ENCODE assay signal across 8 mouse cellular contexts in genomic region chr1:133385506-133385905, GRCm38 (mm10). TPM values are rescaled to one million over a fixed set of nuclear protein-coding genes. Genes with fewer than 3 reads are reported as not detected.
DNase-seq lines count a peak whose midpoint lies in the region; ATAC-seq lines count a peak whose summit lies in the region.

No protein-coding gene starts in this region.

- H3K27me3 ChIP-seq in hindbrain, embryonic 16.5 days (replicated peaks; ENCODE audit: control insufficient read depth, insufficient read depth, low read length) = no peaks in the 10 kb centered on the region
- H3K27me3 ChIP-seq in limb, embryonic 11.5 days (ENCODE audit: control insufficient read depth, insufficient read depth, low read length) = no peaks in the 10 kb centered on the region
- H3K27me3 ChIP-seq in midbrain, embryonic 12.5 days = peaks cover 7% of the 10 kb centered on the region; the same call in 1 of the 2 replicates
- no peaks in the 10 kb centered on the region for H3K27me3 ChIP-seq in splenic B cell, adult 2 months (ENCODE audit: control insufficient read depth, insufficient read depth, low read length, poor library complexity, severe bottlenecking)

- H3K27ac ChIP-seq in hindbrain, embryonic 16.5 days (ENCODE audit: low read depth, low read length) = no peak overlapping the region
- no peak overlapping the region for H3K27ac ChIP-seq in limb, embryonic 11.5 days (replicated peaks; ENCODE audit: low read depth, low read length)
- peak overlapping the region; percentile 72 for H3K27ac ChIP-seq in midbrain, embryonic 12.5 days (replicated peaks)

- peak overlapping the region; percentile 27 for H3K4me2 ChIP-seq in hindbrain, embryonic 16.5 days (ENCODE audit: low read length)
- H3K4me2 ChIP-seq in limb, embryonic 11.5 days (ENCODE audit: low read depth, severe bottlenecking) = no peak overlapping the region
- H3K4me2 ChIP-seq in midbrain, embryonic 12.5 days (replicated peaks) = peak overlapping the region; percentile 29

- H3K9ac ChIP-seq in hindbrain, embryonic 16.5 days (ENCODE audit: low read depth, low read length) = peak overlapping the region; percentile 45
- peak overlapping the region; percentile 23; the same call in 1 of the 2 replicates for H3K9ac ChIP-seq in limb, embryonic 11.5 days (ENCODE audit: low read length)
- peak overlapping the region; percentile 47; the same call in 1 of the 2 replicates for H3K9ac ChIP-seq in midbrain, embryonic 12.5 days (replicated peaks)

- ATAC-seq in hindbrain, embryonic 16.5 days = peak; percentile 19; the same call in 1 of the 2 replicates
- ATAC-seq in limb, embryonic 11.5 days (ENCODE audit: insufficient number of reproducible peaks, low FRiP score, low TSS enrichment, low read depth) = peak; percentile 22; the same call in 1 of the 2 replicates
- ATAC-seq in midbrain, embryonic 12.5 days (ENCODE audit: low FRiP score, low read depth) = peak; percentile 25; the same call in 1 of the 2 replicates

- peak overlapping the region; percentile 6; the same call in 1 of the 2 replicates for H3K4me3 ChIP-seq in hindbrain, embryonic 16.5 days (ENCODE audit: low read length)
- H3K4me3 ChIP-seq in limb, embryonic 11.5 days (ENCODE audit: low read depth, low read length) = no peak overlapping the region
- peak overlapping the region; percentile 19; the same call in 1 of the 2 replicates for H3K4me3 ChIP-seq in midbrain, embryonic 12.5 days

- H3K4me1 ChIP-seq in hindbrain, embryonic 16.5 days (ENCODE audit: control insufficient read depth, insufficient read depth, low read depth, low read length) = peaks cover 12% of the 10 kb centered on the region
- no peaks in the 10 kb centered on the region for H3K4me1 ChIP-seq in limb, embryonic 11.5 days (ENCODE audit: control insufficient read depth, insufficient read depth, low read length)
- H3K4me1 ChIP-seq in midbrain, embryonic 12.5 days = peaks cover 35% of the 10 kb centered on the region

- DNase-seq in right cerebral cortex, adult 2 months (ENCODE audit: low spot score in 2 of 2) = peak; percentile 63 to 65
- no peak for DNase-seq in right cerebral cortex, adult 18-20 months
- DNase-seq in cerebellum, postnatal 25 days = peak; percentile 50 to 65
- DNase-seq in gastrocnemius, adult 18-20 months (ENCODE audit: low spot score) = peak; percentile 74
- peak; percentile 87 for DNase-seq in limb, embryonic 11.5 days (ENCODE audit: low spot score)
- peak; percentile 77 for DNase-seq in splenic B cell, adult 2 months (ENCODE audit: low read depth, low spot score)

- 38% methylated on average over 9 of the region's 9 CpGs for WGBS in hindbrain, embryonic 16.5 days
- 39% methylated on average over 9 of the region's 9 CpGs for WGBS in limb, embryonic 11.5 days
- 35% methylated on average over 9 of the region's 9 CpGs for WGBS in midbrain, embryonic 12.5 days

- no peaks in the 10 kb centered on the region for H3K9me3 ChIP-seq in hindbrain, embryonic 16.5 days (ENCODE audit: control insufficient read depth, low read length)
- no peaks in the 10 kb centered on the region for H3K9me3 ChIP-seq in limb, embryonic 11.5 days (ENCODE audit: control insufficient read depth, low read length)
- no peaks in the 10 kb centered on the region for H3K9me3 ChIP-seq in midbrain, embryonic 12.5 days

- H3K36me3 ChIP-seq in hindbrain, embryonic 16.5 days (ENCODE audit: control insufficient read depth, insufficient read depth, low read length) = peaks cover 6% of the 10 kb centered on the region; the same call in 1 of the 2 replicates
- H3K36me3 ChIP-seq in limb, embryonic 11.5 days (ENCODE audit: control insufficient read depth, insufficient read depth, low read length) = peaks cover 4% of the 10 kb centered on the region; the same call in 1 of the 2 replicates
- peaks cover 74% of the 10 kb centered on the region for H3K36me3 ChIP-seq in midbrain, embryonic 12.5 days
- no peaks in the 10 kb centered on the region for H3K36me3 ChIP-seq in splenic B cell, adult 2 months (ENCODE audit: control insufficient read depth, insufficient read depth, low read length, poor library complexity, severe bottlenecking)

RNA-seq across cellular contexts. Expression of gene Etnk2, which starts 22.1 kb away (rescaled TPM):
- under 1 TPM; 0.17 to 0.34 TPM for total RNA-seq in gastrocnemius, adult 18-20 months (2021)
- polyA plus RNA-seq in hindbrain, embryonic 16.5 days (2015; fragmentation: Nextera tagmentation; extraction: Ambion mirVana) = 25.7 and 29.5 TPM in 2 replicates
- 1.0 and 1.3 TPM in 2 replicates for polyA plus RNA-seq in limb, embryonic 11.5 days (2014; fragmentation: Nextera tagmentation; extraction: Ambion mirVana)
- polyA plus RNA-seq in midbrain, embryonic 12.5 days (2016; fragmentation: Nextera tagmentation; extraction: Ambion mirVana) = 3.8 and 3.9 TPM in 2 replicates

RNA-seq across cellular contexts. Expression of gene Ren1, which starts 35.2 kb away (rescaled TPM):
- total RNA-seq in gastrocnemius, adult 18-20 months (2021) = under 1 TPM in 1 of 2 experiments, not detected in 1; 0.46 TPM
- polyA plus RNA-seq in hindbrain, embryonic 16.5 days (2015; fragmentation: Nextera tagmentation; extraction: Ambion mirVana) = 6.6 and 7.8 TPM in 2 replicates
- not detected in 2 replicates for polyA plus RNA-seq in limb, embryonic 11.5 days (2014; fragmentation: Nextera tagmentation; extraction: Ambion mirVana)
- polyA plus RNA-seq in midbrain, embryonic 12.5 days (2016; fragmentation: Nextera tagmentation; extraction: Ambion mirVana) = not detected in 2 replicates

RNA-seq across cellular contexts. Expression of gene Sox13, which starts 38.7 kb away (rescaled TPM):
- total RNA-seq in gastrocnemius, adult 18-20 months (2021) = 10 to 100 TPM in 1 of 2 experiments, 1 to 10 TPM in 1; 6.2 to 11.5 TPM
- polyA plus RNA-seq in hindbrain, embryonic 16.5 days (2015; fragmentation: Nextera tagmentation; extraction: Ambion mirVana) = 2.9 and 5.1 TPM in 2 replicates
- 5.7 and 6.0 TPM in 2 replicates for polyA plus RNA-seq in limb, embryonic 11.5 days (2014; fragmentation: Nextera tagmentation; extraction: Ambion mirVana)
- 31.0 and 33.6 TPM in 2 replicates for polyA plus RNA-seq in midbrain, embryonic 12.5 days (2016; fragmentation: Nextera tagmentation; extraction: Ambion mirVana)
